Mouse (Mus musculus) brain, adult 2 months (tissue): ENCODE results near the gene Tsen54.
"Not testable (repeated sequence)": the region's sequence is repeated elsewhere in the genome, so short reads cannot be mapped to it uniquely, and the experiment has no call there.

ENCODE experiments used
- DNase-seq: peaks from one replicate; pipeline ENCODE4 v3.0.0; 2011; ENCODE audit warnings: low read depth, low spot score

The Tsen54 gene

DNA sequence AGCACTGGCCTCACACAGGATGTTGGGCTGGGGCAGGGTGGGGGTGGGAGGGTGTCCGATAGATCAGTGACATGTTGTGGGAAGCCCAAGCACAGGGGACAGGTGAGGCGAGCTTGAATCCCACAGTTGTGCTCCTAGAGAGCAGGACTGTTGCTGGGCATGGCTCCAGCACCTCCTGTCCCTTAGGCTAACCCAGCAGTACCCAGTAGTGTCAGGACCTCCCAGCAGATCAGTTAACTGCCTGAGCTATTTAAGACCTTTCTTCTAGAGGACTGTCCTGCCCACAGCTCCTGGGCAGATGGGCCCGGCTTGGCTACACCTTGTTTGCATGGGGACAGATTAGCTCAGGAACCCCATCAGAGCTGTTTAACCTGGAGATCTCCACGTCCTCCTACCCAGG is 14.5 kb downstream of the Tsen54 start:
- no peak for DNase-seq

DNA sequence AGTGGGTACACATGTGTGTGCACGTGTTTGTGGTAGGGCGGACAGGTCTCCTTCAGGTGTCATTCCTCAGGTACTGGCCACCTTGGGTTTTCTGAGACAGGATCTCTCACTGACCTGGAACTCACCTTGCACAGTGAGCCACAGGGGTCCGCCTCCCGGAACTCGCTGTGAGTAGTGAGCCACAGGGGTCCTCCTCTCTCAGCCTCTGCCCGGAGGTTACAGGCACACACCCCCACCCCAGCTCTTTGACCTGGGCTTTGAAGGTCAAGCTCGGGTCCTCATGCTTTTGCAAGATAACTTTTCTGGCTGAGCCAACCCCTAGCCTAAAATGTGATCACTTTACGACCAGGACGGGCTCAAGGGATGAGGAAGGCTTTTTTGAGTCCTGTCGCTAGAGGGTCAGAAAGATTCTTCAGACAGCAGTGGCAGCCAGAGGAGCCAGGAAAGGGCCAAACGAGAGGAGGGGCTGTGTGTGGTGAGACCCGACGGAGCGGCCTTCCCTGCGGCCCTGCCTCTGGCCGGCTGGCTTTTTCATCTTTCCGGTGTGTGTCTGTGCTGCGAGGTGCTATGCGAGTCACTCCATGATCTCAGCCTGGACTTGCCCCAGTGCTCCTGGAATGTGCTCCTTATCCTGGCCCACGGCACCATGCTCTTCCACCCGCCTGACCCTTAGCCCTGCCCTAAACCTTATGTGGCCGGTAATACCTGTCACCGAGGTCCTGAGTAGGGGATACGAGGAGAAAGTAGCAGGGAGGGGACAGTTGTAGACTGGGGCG is 16.2 kb downstream of the Tsen54 start:
- no peak for DNase-seq

DNA sequence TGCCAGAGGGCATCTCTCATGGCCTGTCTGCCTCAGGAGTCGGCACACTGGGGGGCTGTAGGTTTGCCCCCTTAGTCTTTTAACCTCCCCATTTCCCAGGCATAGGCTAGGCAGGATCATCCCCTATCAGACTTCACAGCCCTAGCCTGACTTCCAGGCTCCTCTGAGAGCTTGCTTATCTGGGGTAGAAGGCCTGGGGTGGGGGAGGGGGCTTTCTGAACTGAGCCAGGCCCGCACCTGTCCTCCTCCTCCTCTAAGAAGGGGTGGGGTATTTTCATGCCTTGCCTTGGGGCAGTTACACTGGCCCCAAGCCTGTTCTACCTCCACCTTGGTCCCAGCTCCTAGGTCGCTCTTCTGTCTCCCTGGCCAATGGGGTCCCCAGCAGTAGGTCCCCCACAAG is 17.0 kb downstream of the Tsen54 start:
- no peak for DNase-seq

DNA sequence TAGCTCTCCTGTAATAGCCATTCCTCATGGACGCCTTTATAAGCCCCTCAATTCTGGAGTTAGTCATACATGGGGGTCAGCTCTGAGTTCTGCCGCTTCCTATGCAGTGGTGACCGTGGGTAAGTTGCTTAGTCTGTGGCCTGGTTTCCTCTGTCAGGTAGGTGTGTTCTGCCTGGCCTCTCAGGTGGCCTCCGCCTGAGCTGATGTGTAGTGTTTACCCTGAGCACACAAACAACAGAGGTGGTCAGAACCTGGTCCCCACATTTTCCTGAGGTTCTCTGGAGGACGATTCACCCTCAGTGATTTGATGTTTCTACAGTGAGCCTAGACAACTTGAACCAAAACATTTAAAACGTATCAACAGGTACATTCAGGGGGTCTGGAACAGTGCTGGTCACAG is 17.5 kb downstream of the Tsen54 start:
- no peak for DNase-seq

DNA sequence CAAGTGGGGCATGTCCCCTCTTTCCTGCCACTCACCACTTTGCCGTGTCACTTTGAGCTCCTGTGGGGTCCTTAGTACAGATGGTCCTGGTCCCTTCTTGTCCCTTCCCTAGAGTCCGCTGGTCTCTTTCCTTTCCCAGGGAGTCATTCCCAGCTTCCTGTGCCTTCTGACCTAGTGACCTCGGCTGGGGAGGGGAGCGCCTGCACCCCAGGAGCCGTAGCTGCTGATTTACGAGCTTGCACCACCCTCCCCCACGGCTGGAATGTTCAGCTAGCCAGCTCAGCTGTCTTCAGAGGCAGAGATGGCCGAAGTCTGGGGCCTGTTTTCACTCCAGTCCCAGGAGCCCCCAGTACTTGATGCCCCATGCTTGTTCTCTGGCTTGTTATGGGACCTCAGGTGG is 18.0 kb downstream of the Tsen54 start:
- no peak for DNase-seq

DNA sequence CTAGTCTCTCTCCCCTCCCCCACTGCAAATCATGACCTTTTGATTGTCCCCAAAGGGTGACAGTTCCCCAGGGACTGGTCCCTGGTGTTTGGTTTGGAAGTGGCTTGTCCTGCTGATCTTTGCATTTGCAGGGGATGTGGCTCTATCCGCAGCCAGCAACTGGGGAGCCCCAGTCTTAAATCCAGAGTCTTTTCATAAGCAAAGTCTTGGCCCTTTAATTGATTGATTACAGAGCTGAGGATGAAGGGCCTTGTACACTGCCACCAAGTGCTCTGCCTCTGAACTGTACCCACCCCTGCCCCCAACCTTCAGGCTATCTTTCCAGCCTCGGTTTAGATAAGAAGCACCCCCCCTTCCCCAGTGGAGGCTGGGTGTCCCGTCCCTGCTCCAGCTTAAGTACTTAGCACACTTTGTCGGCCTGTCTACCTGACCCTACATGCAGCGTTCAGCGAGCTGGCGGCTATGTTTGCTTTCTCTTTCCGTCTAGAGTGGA is 18.5 kb downstream of the Tsen54 start:
- no peak for DNase-seq

DNA sequence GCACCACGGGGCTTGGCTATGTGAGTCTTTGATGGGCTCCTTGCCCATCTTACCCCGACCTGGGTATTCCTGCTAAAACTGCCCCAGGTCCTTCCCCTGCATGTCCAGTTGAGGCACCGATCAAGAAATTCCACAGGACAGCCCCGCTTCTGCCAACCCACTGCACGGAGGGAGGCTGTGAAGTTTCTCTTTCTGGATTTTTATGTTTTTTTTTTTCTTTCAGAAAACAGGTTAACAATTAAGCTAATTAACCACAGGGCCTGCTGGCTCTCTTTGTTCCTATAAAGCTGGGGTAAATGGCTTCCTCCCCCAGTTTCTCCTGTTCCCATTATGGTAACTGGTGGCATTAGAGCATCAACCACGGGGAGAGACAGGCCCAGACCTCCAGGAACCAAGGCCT is 19.5 kb downstream of the Tsen54 start:
- DNase-seq = no peak

DNA sequence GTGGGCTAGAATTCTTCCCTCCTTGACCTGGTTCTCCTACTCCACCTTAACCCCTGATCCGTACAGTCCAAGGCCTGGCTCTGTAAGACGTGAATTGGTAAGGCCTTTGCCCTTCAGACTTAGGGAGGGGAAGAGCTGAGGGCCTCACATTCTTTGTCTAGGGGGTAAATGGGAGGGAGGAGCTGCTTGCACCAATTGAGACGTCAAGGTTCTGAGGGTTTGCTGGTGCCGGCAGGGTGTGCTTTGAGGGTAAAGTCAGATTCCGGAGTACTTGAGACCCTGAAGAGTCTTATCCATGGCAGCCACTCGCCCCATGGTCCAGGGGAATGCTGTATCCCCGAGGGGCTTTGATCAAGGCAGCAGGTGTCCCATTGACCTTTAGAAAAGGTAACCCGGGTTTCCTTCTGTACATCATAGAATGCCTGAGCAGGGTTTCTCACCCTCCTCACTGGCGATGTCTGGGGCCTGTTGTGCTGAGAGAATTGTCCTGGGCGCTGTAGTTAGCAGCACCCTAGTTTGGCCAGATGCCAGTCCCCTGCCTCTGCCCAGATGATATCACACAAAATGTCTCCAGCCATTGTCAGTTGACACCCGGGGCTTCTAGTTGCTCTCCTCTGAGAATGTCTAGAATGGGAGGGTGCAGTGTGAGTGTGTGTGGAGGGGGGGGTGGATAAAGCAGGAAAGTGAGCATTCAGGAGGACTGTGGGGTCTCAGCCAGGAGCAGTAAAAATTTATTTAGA is 22.3 kb downstream of the Tsen54 start:
- no peak for DNase-seq

DNA sequence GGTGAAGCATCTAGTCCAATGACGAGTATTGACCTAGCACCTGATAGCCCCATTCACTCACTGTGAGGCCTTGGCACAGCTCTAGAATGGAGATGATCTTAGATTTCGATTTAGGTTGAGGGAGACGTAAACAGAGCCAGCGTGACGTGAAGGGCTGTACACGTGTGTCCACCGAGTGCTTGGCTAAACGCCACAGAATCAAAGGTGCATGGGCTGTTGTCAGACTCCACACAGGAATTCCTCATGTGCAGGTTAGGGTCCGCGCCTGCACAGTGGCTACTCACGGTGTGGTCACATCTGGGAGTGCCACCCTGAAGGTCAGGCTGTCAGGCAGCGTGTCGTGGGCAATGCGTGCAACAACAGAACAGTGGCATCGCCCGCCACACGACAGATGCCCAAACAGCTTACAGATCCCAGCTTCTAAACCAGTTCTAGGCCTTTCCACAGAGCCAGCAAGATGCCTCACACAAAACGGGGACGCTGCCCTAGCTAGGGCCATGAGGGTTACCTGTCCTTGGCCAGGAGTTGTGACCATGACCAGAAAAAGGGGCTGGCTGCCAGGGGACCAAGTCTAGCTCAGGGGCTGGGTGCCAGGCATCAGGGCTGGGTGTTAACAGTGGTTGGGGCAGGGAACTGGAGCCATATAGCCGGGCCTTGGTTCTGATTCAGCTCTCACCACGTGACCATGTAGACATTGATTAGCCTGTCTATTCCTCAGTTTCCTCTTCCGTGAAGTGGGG is 23.3 kb downstream of the Tsen54 start:
- no peak for DNase-seq

DNA sequence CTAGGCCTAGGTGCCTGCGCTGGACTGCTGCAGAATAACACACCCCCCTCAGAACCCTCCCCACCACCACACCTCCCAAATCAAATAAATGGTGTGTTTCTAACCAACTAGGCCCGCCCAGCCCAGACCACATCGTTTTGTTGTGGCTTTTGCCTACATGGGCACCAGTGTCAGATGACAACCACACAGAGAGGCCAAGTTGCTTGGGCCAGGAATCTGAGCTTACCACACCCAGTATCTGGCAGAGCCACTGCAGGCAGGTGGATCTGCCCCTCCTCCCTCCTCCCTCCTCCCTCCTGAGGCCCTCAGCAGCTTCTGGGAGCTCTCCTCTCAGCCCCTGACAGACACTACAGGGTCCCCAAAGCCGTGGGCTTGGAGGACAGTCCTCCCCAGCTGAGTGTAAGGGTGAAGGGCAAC is 24.4 kb downstream of the Tsen54 start:
- no peak for DNase-seq

DNA sequence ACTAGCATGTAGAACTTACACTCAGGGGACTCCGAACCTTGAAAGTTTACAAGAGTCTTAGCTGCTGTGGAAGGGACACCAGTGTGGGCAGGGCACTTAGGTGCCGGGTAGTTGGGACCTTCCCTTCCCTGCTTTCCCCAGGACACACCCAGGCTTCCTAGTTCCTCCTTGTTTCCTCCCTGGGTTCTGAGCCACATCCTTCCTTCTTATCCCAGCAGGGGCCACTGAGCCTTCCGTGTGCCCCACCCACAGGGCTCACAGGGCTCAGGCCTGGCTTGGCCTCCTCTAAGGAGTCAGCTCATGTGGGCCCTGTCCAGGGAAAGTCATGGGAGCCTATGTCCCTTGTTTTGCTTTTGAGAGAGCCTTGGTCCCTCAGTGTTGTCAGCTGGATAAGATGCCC is 25.2 kb downstream of the Tsen54 start:
- no peak for DNase-seq

DNA sequence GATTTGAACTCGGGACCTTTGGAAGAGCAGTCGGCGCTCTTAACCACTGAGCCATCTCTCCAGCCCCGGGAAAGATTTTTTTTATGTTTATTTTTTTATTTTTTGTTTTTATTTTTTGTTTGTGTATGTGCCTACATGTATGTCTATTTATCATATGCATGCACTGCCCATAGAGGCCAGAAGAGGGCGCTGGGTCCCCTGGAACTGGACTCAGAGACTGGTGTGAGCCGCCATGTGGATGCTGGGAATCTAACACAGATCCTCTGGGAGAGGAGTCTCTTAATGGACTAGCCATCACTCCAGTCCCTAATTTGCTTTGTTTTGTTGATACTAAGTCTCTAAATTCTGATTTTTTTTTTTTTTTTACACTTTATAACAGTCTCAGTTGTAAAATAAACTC is 26.5 kb downstream of the Tsen54 start:
- no peak for DNase-seq

DNA sequence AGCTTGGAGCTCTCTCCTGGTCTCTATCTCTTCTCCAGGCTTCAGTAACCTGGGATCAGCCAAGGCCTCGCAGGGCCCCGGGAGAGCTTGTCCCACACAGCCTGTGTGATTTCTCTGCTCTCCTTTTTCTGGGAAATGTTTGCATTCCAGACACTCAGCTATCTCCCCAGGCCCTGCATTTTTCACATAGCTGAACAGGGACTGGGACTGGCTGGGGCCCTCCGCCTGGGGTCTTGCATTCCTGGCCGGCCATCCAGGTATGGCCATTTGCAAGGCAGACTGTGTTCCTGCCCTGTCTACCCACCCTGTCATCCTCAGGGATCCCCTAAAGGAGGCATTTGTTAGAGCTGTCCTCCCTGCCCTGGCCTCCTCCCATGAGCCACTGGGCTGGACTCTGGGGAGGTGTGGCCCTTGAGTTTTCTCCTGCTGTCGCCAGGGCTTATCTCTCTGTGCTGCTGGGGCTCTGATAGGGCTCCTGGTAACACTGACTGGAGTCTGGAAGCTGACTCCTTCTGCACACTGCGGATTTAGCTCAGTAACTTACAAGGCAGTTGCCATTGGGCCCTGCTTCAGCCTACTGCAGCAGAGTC is 27.5 kb downstream of the Tsen54 start:
- no peak for DNase-seq

DNA sequence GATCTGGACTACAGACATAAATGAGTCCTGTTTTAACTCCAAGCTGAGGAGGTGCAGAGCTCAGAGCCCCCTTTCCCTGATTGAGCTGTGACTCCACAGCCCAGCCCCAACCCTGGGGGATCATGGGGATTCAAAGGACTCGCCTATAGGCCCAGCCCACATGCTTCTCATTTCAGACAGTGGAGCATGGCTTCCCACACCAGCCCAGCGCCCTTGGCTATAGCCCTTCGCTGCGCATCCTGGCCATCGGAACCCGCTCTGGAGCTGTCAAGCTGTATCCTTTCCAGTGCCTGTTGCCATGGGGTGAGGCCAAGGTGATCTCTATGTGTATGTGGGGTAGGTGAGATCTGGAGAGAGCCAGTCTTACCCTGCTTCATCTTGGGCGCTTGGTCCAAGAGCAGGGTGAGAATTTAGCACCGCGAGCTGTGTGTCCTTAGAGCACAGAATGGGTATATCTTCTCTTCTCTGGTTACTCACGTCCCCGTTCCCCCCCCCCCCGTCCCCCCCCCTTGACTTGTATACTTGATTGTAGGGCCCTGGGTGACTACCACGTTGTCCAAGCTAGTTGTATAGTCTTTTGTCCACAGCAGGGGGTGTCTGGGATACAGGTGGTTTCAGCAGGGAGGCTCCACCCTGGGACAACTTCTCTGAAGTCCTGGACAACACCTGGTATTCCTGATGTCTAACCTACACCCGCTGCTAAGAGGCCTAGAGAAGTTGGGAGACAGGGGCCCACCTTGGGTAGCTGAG is 28.8 kb downstream of the Tsen54 start:
- DNase-seq = no peak

DNA sequence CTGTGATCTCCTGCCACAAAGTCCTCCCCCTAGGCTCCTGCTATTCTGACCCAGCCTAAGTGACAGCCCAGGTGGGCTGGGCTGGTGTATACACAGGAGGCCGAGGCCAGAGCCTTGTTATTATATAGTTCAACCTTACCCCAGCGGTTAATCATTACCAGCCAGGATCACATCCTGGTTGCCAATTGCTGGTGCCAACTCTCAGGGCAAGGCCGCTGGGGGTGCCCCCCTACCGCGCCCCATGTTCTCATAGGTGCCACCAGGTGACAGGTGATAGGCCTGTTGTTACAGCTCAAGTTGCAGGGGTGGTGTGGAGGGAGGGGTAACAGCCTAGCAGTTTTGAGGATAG is 29.3 kb downstream of the Tsen54 start:
- DNase-seq = no peak

DNA sequence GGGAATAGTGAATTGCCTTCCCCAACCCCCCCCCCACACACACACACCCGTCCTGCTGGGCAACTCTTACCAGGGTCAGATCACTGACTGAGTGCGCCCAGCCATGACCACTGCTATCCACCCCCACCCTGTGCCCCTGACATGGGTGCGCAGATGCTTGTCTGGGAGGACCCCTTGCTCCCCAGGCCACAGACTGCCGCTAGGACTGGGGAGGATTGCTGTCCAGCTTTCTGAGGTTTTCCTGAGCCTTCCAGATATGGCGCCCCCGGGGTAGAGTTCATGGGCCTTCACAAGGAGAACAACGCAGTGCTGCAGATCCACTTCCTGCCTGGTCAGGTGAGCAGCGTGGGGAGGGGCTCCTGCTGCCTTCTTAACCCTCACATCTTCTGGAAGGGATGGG is 29.7 kb downstream of the Tsen54 start:
- no peak for DNase-seq

DNA sequence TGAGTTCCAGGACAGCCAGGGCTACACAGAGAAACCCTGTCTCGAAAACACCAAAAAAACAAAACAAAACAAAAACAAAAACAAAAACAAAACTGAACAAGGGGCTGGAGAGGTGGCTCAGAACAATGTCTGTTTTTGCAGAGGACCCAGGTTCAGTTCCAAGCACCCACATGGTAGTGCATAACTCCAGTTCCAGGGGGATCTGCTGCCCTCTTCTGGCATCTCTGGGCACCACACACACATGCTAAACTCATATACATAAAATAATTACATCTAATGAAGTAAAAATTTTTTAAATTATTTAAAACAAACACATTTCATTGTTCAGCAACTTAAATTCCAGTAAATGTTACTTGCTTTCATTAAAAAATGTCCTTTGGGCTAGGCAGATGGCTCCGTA is 31.3 kb downstream of the Tsen54 start:
- no peak for DNase-seq

DNA sequence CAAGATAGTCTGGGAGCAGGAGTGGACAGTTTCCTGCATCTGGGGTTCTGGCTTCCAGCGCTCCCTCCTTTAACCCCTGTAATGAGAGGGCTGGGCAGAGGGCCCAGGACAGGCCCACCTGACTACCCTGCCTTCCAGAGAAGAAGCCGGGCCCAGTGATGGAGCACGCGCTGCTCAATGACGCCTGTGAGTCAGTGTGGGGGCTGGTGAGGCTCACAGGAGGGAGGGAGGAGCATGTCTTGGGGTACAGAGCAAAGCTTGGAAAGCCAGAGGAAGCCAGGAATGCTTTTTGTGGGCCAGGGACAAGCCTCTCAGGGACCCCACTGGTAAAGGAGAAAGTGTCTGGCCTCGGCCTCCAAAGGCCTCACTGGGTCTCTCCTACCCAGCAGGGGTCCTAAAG is 40.1 kb downstream of the Tsen54 start:
- DNase-seq = peak; percentile 61

DNA sequence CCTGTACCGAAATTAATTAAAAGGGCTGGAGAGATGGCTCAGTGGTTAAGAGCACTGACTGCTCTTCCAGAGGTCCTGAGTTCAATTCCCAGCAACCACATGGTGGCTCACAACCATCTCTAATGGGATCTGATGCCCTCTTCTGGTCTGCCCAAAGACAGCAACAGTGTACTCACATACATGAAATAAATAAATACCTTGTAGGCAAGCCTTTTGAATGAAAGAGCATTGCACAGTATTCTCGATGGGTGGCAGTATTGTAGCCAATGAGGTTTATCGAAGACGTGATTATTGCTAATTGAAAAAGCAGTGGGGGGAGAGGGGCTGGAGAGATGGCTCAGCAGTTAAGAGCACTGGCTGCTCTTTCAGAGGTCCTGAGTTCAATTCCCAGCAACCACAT is 42.6 kb downstream of the Tsen54 start:
- not testable (repeated sequence) for DNase-seq

DNA sequence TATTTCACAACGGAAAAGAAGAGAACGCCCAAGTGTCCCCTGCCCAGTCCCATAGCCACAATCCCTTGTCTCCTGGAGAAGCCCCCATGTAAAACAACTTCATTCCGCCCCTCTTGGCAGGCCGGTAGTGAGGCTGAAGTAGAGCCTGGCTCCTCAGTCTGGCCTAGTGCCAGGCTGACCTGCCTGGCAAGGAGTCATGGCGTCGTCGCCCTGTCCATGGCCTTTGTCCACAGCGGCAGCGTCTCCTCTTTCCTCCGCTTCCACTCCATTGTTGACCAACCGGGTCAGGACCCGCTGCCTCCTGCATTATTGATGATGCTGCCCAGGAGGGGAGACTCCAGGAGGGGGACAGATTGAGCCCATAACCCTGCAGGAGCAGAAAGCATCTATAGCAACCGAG is 43.4 kb downstream of the Tsen54 start:
- no peak for DNase-seq

DNA sequence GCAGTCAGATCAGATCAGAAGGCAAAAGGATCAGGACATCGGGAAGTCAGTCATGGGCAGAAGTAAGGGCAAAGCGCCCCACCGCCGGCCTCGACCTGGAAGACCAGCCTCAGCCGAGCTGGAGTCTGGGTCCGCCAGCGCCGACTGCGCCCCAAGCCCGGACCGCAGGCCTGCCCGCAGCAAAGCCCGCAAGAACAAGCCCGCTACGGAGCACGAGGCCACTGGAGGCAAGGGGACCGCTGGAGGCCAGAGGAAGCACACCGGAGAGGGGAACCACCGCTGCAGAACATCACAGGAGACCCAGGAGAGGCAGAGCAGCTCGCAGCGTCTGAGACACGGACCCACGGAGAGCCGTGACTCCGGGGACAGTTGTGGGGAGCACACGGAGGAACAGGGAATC is 43.8 kb downstream of the Tsen54 start, which contains the start of gene Myo15b:
Gene Myo15b (plus strand): TSS at position 53 of the 400 bp plus-strand sequence.
- DNase-seq = no peak
